Mouse (Mus musculus): ENCODE results near the gene Rere. TPM values are rescaled to one million over a fixed set of nuclear protein-coding genes. Genes with fewer than 3 reads are reported as not detected.

Rere gene
- polyA plus RNA-seq, 1 experiment from 2014 or later, result 57.2 TPM

- H3K27me3 ChIP-seq (replicated peaks), result no peaks in the 10 kb centered on the region
These were observed 14.5 kb downstream of the Rere start for GRCm38 (mm10) chr4:150295966-150296365.

DNA sequence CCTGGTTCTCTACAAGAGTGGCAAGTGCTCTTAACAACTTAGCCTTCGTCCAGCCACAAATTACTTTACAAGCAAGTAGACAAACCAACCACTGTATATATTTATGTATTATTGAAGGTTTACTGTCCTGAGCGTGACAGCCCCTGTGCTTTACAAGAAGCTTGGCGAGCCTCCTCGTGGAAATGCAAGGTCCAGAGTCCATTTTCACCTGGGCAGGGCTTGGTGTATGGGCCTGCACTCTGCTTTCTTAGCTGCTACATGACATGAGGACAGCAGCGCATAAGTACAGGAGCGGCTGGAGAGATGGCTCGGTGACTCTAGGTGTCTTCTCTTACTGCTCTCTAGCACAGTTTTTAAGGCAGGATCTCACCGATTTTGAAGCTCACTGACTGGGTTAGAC, 21.3 kb downstream of the Rere start:
- peaks cover 20% of the 10 kb centered on the region; the same call in 1 of the 2 replicates for H3K4me1 ChIP-seq
- no peaks in the 10 kb centered on the region for H3K9me3 ChIP-seq
- H3K36me3 ChIP-seq, result no peaks in the 10 kb centered on the region
- ATAC-seq (ENCODE audit: low FRiP score, low read depth), result no peak
- H3K9ac ChIP-seq, result no peak overlapping the region
- H3K27ac ChIP-seq, result no peak overlapping the region
- no peak overlapping the region for H3K4me2 ChIP-seq (replicated peaks)
- no peak overlapping the region for H3K4me3 ChIP-seq
- H3K27me3 ChIP-seq (replicated peaks), result no peaks in the 10 kb centered on the region
- 93% methylated on average over 8 of the region's 8 CpGs for WGBS

More at GRCm38 (mm10) chr4:150295966-150296365, 14.5 kb downstream of the Rere start:
- H3K36me3 ChIP-seq, result peaks cover 6% of the 10 kb centered on the region; the same call in 1 of the 2 replicates
- H3K27ac ChIP-seq, result no peak overlapping the region
- H3K9ac ChIP-seq, result no peak overlapping the region
- H3K4me3 ChIP-seq, result no peak overlapping the region
- 97% methylated on average over 7 of the region's 7 CpGs for WGBS
- H3K4me1 ChIP-seq, result 0 out of 2 replicates have a peak, but pooled peaks cover 4% of the 10 kb centered on the region
- 0 out of 2 replicates have a peak, but pooled peaks cover 5% of the 10 kb centered on the region for H3K9me3 ChIP-seq
- H3K4me2 ChIP-seq (replicated peaks), result no peak overlapping the region
- no peak for ATAC-seq (ENCODE audit: low FRiP score, low read depth)

- Histone ChIP-seq H3K9me3 (no peaks in the 10 kb centered on the region), H3K36me3 (no peaks in the 10 kb centered on the region), H3K9ac (no peak overlapping the region), H3K4me2 (replicated peaks) (no peak overlapping the region), H3K27me3 (replicated peaks) (no peaks in the 10 kb centered on the region), H3K4me1 (peaks cover 22% of the 10 kb centered on the region), H3K4me3 (no peak overlapping the region), H3K27ac (no peak overlapping the region)
- no peak for ATAC-seq (ENCODE audit: low FRiP score, low read depth)
- WGBS, result 76% methylated on average over 2 of the region's 2 CpGs
These were observed 25.3 kb downstream of the Rere start for GRCm38 (mm10) chr4:150306701-150307100.

- no peaks in the 10 kb centered on the region for H3K36me3 ChIP-seq
- 92% methylated on average over 1 of the region's 1 CpGs for WGBS
- ATAC-seq (ENCODE audit: low FRiP score, low read depth), result no peak
- no peak overlapping the region for H3K4me3 ChIP-seq
- peaks cover 22% of the 10 kb centered on the region for H3K4me1 ChIP-seq
- no peak overlapping the region for H3K4me2 ChIP-seq (replicated peaks)
- H3K9me3 ChIP-seq, result no peaks in the 10 kb centered on the region
- no peaks in the 10 kb centered on the region for H3K27me3 ChIP-seq (replicated peaks)
- H3K27ac ChIP-seq, result no peak overlapping the region
- H3K9ac ChIP-seq, result no peak overlapping the region
These were observed 25.8 kb downstream of the Rere start for GRCm38 (mm10) chr4:150307226-150307625.

DNA sequence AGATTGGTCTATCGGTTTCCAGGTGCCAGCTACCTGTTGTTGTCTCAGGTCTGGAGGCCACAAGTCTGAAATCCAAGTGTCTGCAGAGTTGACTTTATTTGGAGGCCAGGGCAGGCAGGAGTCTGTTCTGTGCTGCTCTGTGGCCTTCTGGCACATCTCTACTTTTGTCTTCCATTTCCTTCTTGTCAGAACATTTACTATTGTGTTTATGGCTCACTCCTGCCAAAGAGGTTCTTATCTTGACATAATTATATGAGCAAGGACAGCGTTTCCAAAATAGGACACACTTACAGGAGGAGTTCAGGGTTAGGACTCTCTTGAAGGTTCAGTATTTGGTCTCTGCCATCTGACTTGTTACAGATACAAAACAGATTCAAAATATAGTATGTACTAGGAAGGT, 30.0 kb downstream of the Rere start:
- no peaks in the 10 kb centered on the region for H3K27me3 ChIP-seq (replicated peaks)
- peaks cover 11% of the 10 kb centered on the region for H3K4me1 ChIP-seq
- no peak overlapping the region for H3K27ac ChIP-seq
- no peaks in the 10 kb centered on the region for H3K36me3 ChIP-seq
- no peak overlapping the region for H3K4me2 ChIP-seq (replicated peaks)
- H3K9me3 ChIP-seq, result no peaks in the 10 kb centered on the region
- ATAC-seq (ENCODE audit: low FRiP score, low read depth), result no peak
- H3K4me3 ChIP-seq, result no peak overlapping the region
- no peak overlapping the region for H3K9ac ChIP-seq
- WGBS, result 90% methylated on average over 2 of the region's 2 CpGs

- ATAC-seq (ENCODE audit: low FRiP score, low read depth), result no peak
- H3K9me3 ChIP-seq, result no peaks in the 10 kb centered on the region
These were observed 31.2 kb downstream of the Rere start for GRCm38 (mm10) chr4:150312646-150313045.

GRCm38 (mm10) chr4:150315301-150315700, 33.9 kb downstream of the Rere start:
- H3K27ac ChIP-seq, result no peak overlapping the region
- H3K9me3 ChIP-seq, result no peaks in the 10 kb centered on the region
- no peaks in the 10 kb centered on the region for H3K27me3 ChIP-seq (replicated peaks)
- no peak overlapping the region for H3K4me3 ChIP-seq
- ATAC-seq (ENCODE audit: low FRiP score, low read depth), result no peak
- 97% methylated on average over 19 of the region's 19 CpGs for WGBS
- peaks cover 8% of the 10 kb centered on the region for H3K4me1 ChIP-seq
- H3K4me2 ChIP-seq (replicated peaks), result no peak overlapping the region
- H3K36me3 ChIP-seq, result no peaks in the 10 kb centered on the region
- H3K9ac ChIP-seq, result no peak overlapping the region

More at GRCm38 (mm10) chr4:150312646-150313045, 31.2 kb downstream of the Rere start:
- peaks cover 6% of the 10 kb centered on the region; the same call in 1 of the 2 replicates for H3K4me1 ChIP-seq
- no peak overlapping the region for H3K27ac ChIP-seq
- H3K4me2 ChIP-seq (replicated peaks), result no peak overlapping the region
- WGBS, result 91% methylated on average over 2 of the region's 2 CpGs
- H3K9ac ChIP-seq, result no peak overlapping the region
- no peak overlapping the region for H3K4me3 ChIP-seq
- no peaks in the 10 kb centered on the region for H3K36me3 ChIP-seq
- H3K27me3 ChIP-seq (replicated peaks), result no peaks in the 10 kb centered on the region

DNA sequence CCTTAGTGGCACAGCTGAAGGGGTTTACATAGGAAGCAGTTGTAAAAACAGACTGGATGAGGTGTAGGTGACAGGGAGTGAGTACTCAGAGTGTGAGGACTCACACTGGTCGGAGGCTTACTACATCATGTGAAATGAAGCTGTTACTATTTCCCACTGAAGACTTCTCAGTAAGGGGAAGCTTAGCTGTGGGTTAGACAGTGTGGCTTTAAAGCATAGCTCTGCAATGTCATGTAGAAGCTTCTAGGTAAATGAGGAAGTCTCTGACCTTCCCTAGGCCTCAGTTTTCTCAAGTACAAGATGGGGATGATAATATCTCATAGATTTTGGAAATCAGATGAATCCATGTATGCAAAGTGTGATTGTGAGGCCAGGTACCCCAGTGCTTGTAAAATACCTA, 35.1 kb downstream of the Rere start:
- ATAC-seq (ENCODE audit: low FRiP score, low read depth), result no peak
- Histone ChIP-seq H3K27ac (no peak overlapping the region), H3K36me3 (no peaks in the 10 kb centered on the region), H3K4me3 (no peak overlapping the region), H3K4me1 (peaks cover 8% of the 10 kb centered on the region), H3K27me3 (replicated peaks) (no peaks in the 10 kb centered on the region), H3K4me2 (replicated peaks) (no peak overlapping the region), H3K9ac (no peak overlapping the region), H3K9me3 (no peaks in the 10 kb centered on the region)
- 83% methylated on average over 1 of the region's 1 CpGs for WGBS

DNA sequence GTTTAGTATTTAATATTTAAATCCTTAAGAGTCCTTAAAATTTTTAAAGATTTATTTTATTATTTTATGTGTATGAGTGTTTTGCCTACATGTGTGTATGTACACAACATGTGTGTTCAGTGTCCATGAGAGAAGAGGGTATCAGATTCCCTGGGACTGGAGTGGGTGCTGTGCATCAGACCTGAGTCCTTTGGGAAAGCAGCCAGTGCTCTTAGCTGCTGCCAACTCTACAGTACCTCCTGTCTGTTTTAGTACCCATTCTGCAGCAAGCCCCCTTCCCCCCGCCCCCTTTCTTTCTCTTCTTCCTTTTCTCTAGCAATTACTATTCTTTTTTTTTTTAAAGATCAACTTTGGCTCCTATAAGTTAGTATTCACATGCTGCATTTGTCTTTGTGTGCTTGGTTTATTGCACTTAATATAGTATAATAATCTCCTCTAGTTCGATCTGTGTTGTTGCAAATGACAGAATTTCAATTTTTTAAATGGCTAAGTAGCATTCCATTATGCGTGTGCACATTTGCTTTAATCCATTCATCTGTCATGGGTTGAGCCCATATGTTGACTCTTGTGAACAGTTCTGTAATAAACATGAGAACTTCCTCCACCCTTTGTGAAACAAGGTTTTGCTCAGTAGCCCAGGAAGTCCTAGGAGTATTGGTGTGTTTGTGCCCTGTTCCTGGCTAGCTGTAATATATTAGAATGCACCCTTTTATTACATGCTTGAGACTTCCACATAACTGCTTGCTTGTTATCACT, 43.8 kb downstream of the Rere start:
- Histone ChIP-seq H3K4me1 (no peaks in the 10 kb centered on the region), H3K4me3 (no peak overlapping the region), H3K4me2 (replicated peaks) (no peak overlapping the region), H3K9ac (no peak overlapping the region), H3K27ac (no peak overlapping the region), H3K27me3 (replicated peaks) (no peaks in the 10 kb centered on the region), H3K9me3 (no peaks in the 10 kb centered on the region), H3K36me3 (no peaks in the 10 kb centered on the region)
- 88% methylated on average over 3 of the region's 3 CpGs for WGBS
- no peak for ATAC-seq (ENCODE audit: low FRiP score, low read depth)

DNA sequence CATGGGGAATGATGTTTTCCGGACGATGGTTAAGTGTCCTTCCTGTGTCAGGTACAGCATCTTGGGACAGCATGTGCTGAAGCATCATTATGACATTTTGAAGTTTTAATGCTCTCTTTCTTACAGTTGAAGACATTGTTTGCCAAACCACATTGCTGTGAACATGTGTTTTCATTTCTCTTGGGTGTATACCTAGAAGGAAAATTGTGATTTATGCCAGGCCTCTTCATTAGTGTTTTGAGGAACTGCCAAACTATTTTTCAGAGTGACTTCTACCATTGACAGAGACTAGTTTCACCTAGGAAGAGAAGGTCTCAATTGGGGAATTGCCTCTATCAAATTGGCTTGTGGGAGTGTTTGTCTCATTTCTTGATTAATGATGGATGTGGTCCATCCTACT, 44.6 kb downstream of the Rere start:
- no peaks in the 10 kb centered on the region for H3K9me3 ChIP-seq
- H3K9ac ChIP-seq, result no peak overlapping the region
- H3K36me3 ChIP-seq, result no peaks in the 10 kb centered on the region
- no peak overlapping the region for H3K27ac ChIP-seq
- no peaks in the 10 kb centered on the region for H3K4me1 ChIP-seq
- ATAC-seq (ENCODE audit: low FRiP score, low read depth), result no peak
- H3K27me3 ChIP-seq (replicated peaks), result no peaks in the 10 kb centered on the region
- no peak overlapping the region for H3K4me2 ChIP-seq (replicated peaks)
- H3K4me3 ChIP-seq, result no peak overlapping the region
- WGBS, result 88% methylated on average over 2 of the region's 2 CpGs

GRCm38 (mm10) chr4:150327476-150327875, 46.0 kb downstream of the Rere start:
- H3K27ac ChIP-seq, result no peak overlapping the region
- no peak overlapping the region for H3K9ac ChIP-seq
- H3K4me3 ChIP-seq, result no peak overlapping the region
- no peaks in the 10 kb centered on the region for H3K36me3 ChIP-seq
- no peaks in the 10 kb centered on the region for H3K9me3 ChIP-seq
- no peaks in the 10 kb centered on the region for H3K27me3 ChIP-seq (replicated peaks)
- H3K4me2 ChIP-seq (replicated peaks), result no peak overlapping the region
- 84% methylated on average over 4 of the region's 4 CpGs for WGBS
- peaks cover under 1% of the 10 kb centered on the region; the same call in 1 of the 2 replicates for H3K4me1 ChIP-seq
- ATAC-seq (ENCODE audit: low FRiP score, low read depth), result no peak

DNA sequence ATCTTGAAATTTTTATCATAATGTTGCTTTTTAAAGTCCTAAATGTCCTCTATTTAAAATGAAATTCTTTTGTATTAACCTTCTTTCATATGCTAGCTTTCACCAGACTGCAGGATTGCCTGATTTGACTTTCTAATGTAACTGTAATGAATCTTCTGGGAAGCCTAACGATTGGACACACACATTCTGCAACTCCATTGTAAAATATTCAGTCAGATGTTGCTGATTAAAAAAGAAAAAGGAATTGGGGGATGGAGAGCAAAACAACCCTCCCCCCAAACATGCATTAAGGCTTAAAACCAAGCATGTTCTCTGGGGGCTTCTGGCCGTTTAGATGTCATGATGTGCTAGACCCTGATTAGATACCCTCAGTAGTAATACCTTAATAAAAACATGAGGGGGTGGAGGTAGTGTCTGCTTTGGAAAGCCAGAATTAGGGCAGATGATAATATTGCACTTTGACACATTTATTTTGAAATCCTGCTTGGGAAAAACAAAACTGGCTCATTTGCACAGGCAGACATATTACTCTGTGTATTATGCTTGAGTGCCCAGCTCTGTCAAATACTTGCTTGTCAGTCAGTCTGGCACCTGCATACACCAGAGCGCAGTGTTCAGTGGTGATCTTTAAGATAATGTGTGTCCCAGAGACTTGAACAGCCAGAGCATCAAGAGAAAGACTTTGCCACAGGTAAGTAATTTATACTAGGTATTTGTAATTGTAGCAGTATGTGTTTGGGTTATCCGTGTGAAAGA, 52.7 kb downstream of the Rere start:
- ATAC-seq (ENCODE audit: low FRiP score, low read depth), result 0 out of 2 replicates have a peak, but pooled peaks have one; percentile 17
- Histone ChIP-seq H3K4me1 (peaks cover 17% of the 10 kb centered on the region), H3K27me3 (replicated peaks) (no peaks in the 10 kb centered on the region), H3K4me3 (no peak overlapping the region), H3K9ac (no peak overlapping the region), H3K27ac (no peak overlapping the region), H3K36me3 (no peaks in the 10 kb centered on the region), H3K4me2 (replicated peaks) (peak overlapping the region; percentile 33), H3K9me3 (no peaks in the 10 kb centered on the region)
- 45% methylated on average over 4 of the region's 4 CpGs for WGBS

All from neural tube, embryonic 12.5 days (tissue).